Mouse (Mus musculus) stomach, postnatal 0 days (tissue): ENCODE measurements around the gene Nsmce4a.

ENCODE experiments used
- CTCF ChIP-seq: IDR thresholded peaks from 2 replicates; pipeline ENCODE4 v1.5.1; 2016; ENCODE audit warnings: antibody characterized with exemption, low read depth, mild to moderate bottlenecking, moderate library complexity
- EP300 ChIP-seq: optimal IDR thresholded peaks from 2 replicates; pipeline ENCODE3; 2016; ENCODE audit warnings: antibody characterized with exemption

- TF ChIP-seq CTCF (no peak), EP300 (no peak)
Measured at GRCm38 (mm10) chr7:130578066-130578465, 5.1 kb upstream of the Nsmce4a start.
